Mouse (Mus musculus) bone marrow macrophage, adult 2 months (primary cell): ENCODE measurements at regions not wholly inside any gene's neighbourhood (a gene's known extent, or its start where the extent isn't known, plus 50 kb on each side); places are given as distances from the start of the nearest gene placed in this dataset.

Experiments
- CTCF ChIP-seq: IDR thresholded peaks from 2 replicates; pipeline ENCODE4 v1.5.1; 2012; ENCODE audit warnings: low read depth, mild to moderate bottlenecking, low read length, moderate library complexity
- POLR2A ChIP-seq: IDR thresholded peaks from 2 replicates; pipeline ENCODE4 v1.6.1; 2012; ENCODE audit warnings: mild to moderate bottlenecking, low read depth, low read length, borderline replicate concordance

DNA sequence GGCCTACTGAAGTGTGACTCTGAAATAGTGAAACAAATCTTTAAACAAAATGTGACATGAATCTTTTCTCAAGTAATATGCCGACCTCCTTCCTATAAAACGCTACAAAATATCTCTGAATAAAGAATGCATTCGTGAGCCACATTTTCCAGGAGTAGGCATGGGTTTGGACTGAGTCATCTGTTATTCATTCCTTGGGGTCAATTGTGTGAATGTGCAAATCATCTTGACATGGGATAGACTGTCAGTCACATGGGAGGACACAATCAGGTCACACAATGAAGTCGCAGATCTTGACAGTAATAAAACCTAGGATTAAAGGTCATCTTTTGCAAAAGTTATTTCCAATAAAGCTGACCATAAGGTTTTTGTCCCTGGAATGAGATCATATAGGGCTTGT lies 418.0 kb upstream of the Atp2b1 start:
- TF ChIP-seq POLR2A, result no peak
- no peak for TF ChIP-seq CTCF
